ENCODE assay signal across 8 mouse cellular contexts in genomic region chr2:31088871-31089270, GRCm38 (mm10). TPM values are rescaled to one million over a fixed set of nuclear protein-coding genes. Genes with fewer than 3 reads are reported as not detected.
DNase-seq lines count a peak whose midpoint lies in the region; ATAC-seq and TF ChIP-seq lines count a peak whose summit lies in the region.
"Had no signal": no experiment of that assay in that cellular context is flagged by ENCODE, and none has a peak within 500 bp of the region (broad histone marks: within the 10 kb centered on the region; RNA-seq: fewer than 3 reads in every experiment).

No protein-coding gene starts in this region.

- TF ChIP-seq CTCF in kidney, adult 2 months (conservative IDR thresholded peaks at IDR 0.05; ENCODE audit: insufficient read depth, insufficient read length, low read depth, low read length), result no peak

- H3K27me3 ChIP-seq in kidney, adult 2 months (replicated peaks; ENCODE audit: control insufficient read depth, insufficient read depth, low read length), result no peaks in the 10 kb centered on the region
- H3K27me3 ChIP-seq in limb, embryonic 10.5 days (ENCODE audit: low read depth, poor library complexity, severe bottlenecking), result no peaks in the 10 kb centered on the region
- H3K27me3 ChIP-seq: liver, embryonic 15.5 days had no signal

- peak; percentile 27 for ATAC-seq in CD4-positive, CD25-positive, alpha-beta regulatory T cell, adult 4 months

- no peaks in the 10 kb centered on the region for H3K36me3 ChIP-seq in kidney, adult 2 months (ENCODE audit: control insufficient read depth, insufficient read depth, low read length)
- peaks cover 13% of the 10 kb centered on the region for H3K36me3 ChIP-seq in limb, embryonic 10.5 days

- DNase-seq in kidney, adult 2 months, result no peak
- DNase-seq in kidney, postnatal 14 days, result no peak
- DNase-seq in A20 (ENCODE audit: low read depth, low spot score), result peak; percentile 85
- no peak for DNase-seq in limb, embryonic 10.5 days (ENCODE audit: low spot score)
- no peak for DNase-seq in ovary, postnatal 36 days (ENCODE audit: low spot score)
- no peak for DNase-seq in gastrocnemius, postnatal 25 days

- H3K4me1 ChIP-seq in kidney, adult 2 months (ENCODE audit: control insufficient read depth, insufficient read depth, low read length), result peaks cover 10% of the 10 kb centered on the region; the same call in 1 of the 2 replicates
- H3K4me1 ChIP-seq in limb, embryonic 10.5 days, result peaks cover 40% of the 10 kb centered on the region

- peak overlapping the region; percentile 61 for H3K27ac ChIP-seq in kidney, adult 2 months (ENCODE audit: insufficient read depth, low read depth, low read length)
- H3K27ac ChIP-seq in limb, embryonic 10.5 days, result peak overlapping the region; percentile 56

- no peak for TF ChIP-seq POLR2A in kidney, adult 2 months (IDR thresholded peaks at IDR 0.05; ENCODE audit: low read depth, low read length)

- no peak overlapping the region for H3K4me3 ChIP-seq in kidney, adult 2 months (ENCODE audit: insufficient read depth, low read depth, low read length)
- H3K4me3 ChIP-seq in limb, embryonic 10.5 days, result no peak overlapping the region
- H3K4me3 ChIP-seq: liver, embryonic 15.5 days had no signal

- 84% methylated on average over 8 of the region's 8 CpGs for WGBS in kidney, adult 2 months
- WGBS in limb, embryonic 10.5 days, result 85% methylated on average over 8 of the region's 8 CpGs

- H3K9me3 ChIP-seq in limb, embryonic 10.5 days (replicated peaks), result no peaks in the 10 kb centered on the region
- H3K9me3 ChIP-seq: liver, embryonic 15.5 days had no signal

RNA-seq across cellular contexts. Expression of gene Fnbp1, which starts 52.9 kb away (rescaled TPM):
- 21.1 and 23.9 TPM in 2 replicates for polyA plus RNA-seq in kidney, adult 2 months (2012; rRNA removed)
- 10 to 100 TPM; 78.2 to 90.0 TPM for polyA plus RNA-seq in CD4-positive, CD25-positive, alpha-beta regulatory T cell, adult 4 months (2017; shearing (Covaris generic))
- polyA plus RNA-seq in limb, embryonic 10.5 days (2016; fragmentation: Nextera tagmentation; extraction: Ambion mirVana), result 11.4 and 14.6 TPM in 2 replicates
- 10 to 100 TPM; 10.1 to 10.9 TPM for total RNA-seq in gastrocnemius, postnatal 25 days (2021)
